Mouse (Mus musculus) inflammation-experienced regulatory T-cells, adult 6 months (primary cell): Measurements from ENCODE around the gene Ccdc85b. TPM values are rescaled to one million over a fixed set of nuclear protein-coding genes. Genes with fewer than 3 reads are reported as not detected.

Source experiments
- ATAC-seq: one replicate; pipeline ENCODE4 v1.8.0; 2017
- polyA plus RNA-seq, 3 experiments: library from polyadenylated mRNA; unstranded; fragments of 100-300 nt; shearing (Covaris generic); gene quantifications; one replicate each; pipeline ENCODE4 v1.2.1; 2017

Ccdc85b gene
- polyA plus RNA-seq, 3 experiments from 2014 or later, result 0.47 to 0.74 (median 0.65) TPM

DNA sequence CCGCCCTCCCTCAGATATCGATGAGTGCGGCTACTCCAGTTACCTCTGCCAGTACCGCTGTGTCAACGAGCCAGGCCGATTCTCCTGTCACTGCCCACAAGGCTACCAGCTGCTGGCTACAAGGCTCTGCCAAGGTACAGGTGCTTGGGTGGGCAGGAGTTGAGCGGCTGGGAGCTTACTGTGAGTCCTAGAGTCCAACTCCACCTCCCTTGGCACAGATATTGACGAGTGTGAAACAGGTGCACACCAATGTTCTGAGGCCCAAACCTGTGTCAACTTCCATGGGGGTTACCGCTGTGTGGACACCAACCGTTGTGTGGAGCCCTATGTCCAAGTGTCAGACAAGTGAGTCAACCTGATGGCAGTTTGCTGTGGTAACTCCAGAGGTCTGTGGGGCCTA, 22.3 kb upstream of the Ccdc85b start:
- no peak for ATAC-seq

DNA sequence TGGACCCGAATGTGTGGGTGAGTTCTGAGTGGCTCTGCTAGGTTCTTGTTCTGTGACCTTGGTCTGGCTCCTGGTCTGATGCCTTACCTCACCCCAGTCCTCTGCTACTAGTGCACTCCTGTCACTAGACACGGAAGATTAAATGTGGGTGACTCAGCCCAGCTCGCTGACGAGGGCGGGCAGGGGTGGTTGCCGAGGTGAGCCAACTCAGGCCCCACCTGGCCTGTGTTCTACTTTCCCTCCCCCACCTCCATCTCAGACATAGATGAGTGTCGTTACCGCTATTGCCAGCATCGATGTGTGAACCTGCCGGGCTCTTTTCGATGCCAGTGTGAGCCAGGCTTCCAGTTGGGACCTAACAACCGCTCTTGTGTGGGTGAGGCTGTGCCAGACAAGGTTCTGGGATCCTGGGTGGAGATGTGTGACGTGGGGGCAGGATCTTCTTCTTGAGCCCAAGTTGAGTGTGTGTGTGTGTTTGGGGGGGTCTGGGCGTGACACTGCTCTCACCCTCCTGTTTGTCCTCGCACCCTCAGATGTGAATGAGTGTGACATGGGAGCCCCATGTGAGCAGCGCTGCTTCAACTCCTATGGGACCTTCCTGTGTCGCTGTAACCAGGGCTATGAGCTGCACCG, 20.1 kb upstream of the Ccdc85b start:
- no peak for ATAC-seq

GRCm38 (mm10) chr19:5477004-5477667, 19.4 kb upstream of the Ccdc85b start:
- no peak for ATAC-seq

DNA sequence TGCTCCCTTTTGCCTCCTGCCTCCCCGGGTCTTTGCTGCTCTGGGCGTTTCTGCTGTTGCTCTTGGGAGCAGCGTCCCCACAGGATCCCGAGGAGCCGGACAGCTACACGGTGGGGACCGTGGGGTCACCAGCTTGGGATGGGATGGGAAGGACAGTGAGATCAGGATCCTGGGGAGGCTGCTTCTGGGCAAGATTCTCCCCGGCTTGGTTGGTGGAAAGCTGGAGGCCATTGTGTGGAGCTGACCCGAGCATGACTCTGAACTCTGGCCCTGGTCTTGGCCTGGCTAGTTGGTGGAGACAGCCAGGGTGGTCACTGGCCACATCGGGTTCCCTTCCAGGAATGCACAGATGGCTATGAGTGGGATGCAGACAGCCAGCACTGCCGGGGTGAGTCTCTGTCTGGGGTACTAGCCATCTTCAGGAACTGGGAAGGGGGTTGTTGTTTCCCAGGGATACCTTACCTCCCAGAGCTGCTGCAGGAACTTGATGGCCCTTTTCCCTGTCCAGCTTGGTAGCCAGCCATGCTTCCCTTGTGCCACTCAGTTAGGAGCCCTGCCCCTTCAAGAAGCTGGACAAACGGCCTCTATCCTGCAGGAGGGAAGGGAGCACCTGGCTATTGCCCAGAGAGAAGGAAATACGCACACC, 17.5 kb upstream of the Ccdc85b start:
- no peak for ATAC-seq

GRCm38 (mm10) chr19:5474281-5475068, 16.8 kb upstream of the Ccdc85b start:
- ATAC-seq, result no peak

GRCm38 (mm10) chr19:5473720-5474119, 16.0 kb upstream of the Ccdc85b start, which contains the start of gene Efemp2:
Efemp2 (plus strand) TSS chr19:5473954.
- peak; percentile 43 for ATAC-seq

- ATAC-seq, result no peak
Measured at GRCm38 (mm10) chr19:5472857-5473256, 15.2 kb upstream of the Ccdc85b start.

DNA sequence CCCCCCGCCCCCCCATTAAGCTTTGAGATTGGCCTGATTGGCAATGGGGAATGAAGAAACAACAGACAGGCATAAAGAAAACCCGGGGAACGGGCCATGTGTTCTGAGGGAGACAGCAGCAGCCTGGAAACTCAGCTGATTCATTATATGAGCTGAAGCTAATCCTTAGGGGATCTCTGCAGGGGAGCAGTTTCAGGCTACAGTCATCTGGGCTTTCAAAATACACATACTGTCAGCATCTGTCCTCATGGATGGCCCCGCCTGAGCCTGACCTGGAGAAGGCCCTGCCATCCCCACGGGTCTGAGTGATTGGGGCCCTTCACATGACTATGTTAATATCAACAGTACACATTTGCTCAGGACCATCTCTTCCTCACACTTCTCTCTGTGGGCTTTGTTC, 14.2 kb upstream of the Ccdc85b start:
- ATAC-seq, result no peak

- ATAC-seq, result peak; percentile 87
Measured at GRCm38 (mm10) chr19:5468374-5468773, 10.7 kb upstream of the Ccdc85b start, which contains the start of gene Ctsw. Ctsw (minus strand) TSS chr19:5468507.

DNA sequence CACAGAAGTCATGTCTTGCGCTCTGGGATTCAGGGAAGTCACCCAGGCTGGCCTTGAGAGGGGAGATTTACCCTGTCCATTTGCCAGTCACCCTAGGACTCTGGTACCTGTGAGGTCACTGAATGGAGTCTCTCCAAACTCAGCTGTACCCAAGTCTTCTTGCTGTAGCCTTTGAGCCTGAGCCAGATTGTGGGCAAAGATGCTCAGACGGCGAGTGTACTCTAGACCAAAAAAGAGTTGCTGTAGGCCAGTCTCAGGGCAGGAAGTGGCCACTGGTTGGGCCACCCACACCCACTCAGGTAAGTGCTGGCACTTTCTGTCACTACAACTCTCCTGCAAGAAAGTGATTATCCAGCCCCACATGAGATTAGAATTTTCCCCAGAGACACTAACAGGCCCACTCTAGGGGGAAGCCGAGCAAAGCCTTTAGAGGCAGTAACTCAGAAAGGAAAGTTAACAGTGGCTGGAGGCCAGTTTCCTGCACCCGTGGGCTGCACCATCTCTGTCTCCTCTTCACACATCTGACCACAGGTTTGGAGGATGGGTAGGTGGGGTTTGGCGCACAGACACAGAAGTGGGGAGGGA, 9.3 kb upstream of the Ccdc85b start:
- ATAC-seq, result no peak

DNA sequence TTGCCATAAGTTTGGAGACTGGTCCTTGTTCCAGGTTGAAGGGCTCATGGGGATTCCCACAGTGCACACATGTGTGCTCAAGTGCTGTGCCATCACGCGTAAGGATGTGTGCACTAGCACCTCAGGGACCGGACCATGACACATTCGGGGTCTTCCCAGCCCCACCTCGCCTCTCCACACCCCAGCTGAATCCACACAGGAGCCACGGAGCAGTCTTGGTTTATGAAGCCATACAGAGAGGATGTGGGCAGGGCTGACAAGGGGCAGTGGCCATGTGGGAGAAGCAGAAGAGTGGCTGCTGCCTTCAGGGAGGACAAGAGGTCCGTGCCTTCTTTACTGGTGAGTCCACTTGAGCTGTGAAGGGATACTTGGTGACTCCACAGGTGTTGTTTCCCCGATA, 7.3 kb upstream of the Ccdc85b start:
- no peak for ATAC-seq

- no peak for ATAC-seq
Measured at GRCm38 (mm10) chr19:5463791-5464562, 6.3 kb upstream of the Ccdc85b start.

DNA sequence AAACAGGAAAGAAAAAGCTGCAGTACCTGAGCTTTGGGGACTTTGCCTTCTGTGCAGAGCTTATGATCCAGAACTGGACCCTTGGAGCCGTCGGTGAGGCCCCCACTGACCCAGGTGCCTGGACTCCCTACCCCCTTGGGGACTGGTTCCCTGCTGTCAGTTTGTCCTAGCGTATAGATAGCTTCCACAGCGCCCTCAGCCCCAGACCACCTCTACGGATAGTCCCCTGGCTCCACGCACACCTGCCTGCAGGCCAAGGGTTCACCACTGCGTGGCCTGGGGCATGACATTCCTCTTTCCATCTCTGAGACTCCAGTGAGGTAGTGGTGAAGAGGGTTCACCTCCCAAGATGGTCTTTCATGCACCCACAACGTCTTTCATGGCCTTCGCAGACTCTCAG, 5.5 kb upstream of the Ccdc85b start:
- ATAC-seq, result no peak

GRCm38 (mm10) chr19:5461411-5461810, 3.7 kb upstream of the Ccdc85b start:
- ATAC-seq, result no peak

- ATAC-seq, result peak; percentile 60
Measured at GRCm38 (mm10) chr19:5460465-5460911, 2.8 kb upstream of the Ccdc85b start, which contains the start of gene Fibp. Fibp (plus strand) TSS chr19:5460615.

- ATAC-seq, result no peak
Measured at GRCm38 (mm10) chr19:5459896-5460295, 2.2 kb upstream of the Ccdc85b start.

DNA sequence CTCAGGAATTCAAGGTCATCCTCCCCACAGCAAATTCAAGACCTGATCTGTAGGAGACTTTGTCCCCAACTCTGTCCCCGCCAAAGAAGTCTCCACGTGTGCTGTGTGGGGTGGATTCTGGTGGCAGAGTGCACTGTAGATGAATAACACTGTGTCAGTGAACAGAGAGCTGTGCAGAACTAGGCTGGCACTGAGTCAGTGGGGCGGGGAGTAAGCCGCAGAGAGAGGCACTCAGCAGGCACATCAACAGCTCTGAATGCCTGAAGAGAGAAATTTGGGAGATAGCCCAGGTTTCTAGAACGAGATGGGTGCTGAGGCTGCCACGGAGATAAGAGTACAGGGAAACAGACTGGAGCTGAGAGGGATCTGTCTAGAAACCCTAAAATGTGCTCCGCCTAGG, 1.3 kb upstream of the Ccdc85b start:
- ATAC-seq, result no peak

- ATAC-seq, result peak; percentile 90
Measured at GRCm38 (mm10) chr19:5456922-5457745, 560 bp downstream of the Ccdc85b start.

- no peak for ATAC-seq
Measured at GRCm38 (mm10) chr19:5456241-5456921, 1.3 kb downstream of the Ccdc85b start.

- ATAC-seq, result no peak
Measured at GRCm38 (mm10) chr19:5455568-5455967, 2.1 kb downstream of the Ccdc85b start.
